24 mouse cellular contexts compared by ENCODE assay signal in the genomic region with DNA sequence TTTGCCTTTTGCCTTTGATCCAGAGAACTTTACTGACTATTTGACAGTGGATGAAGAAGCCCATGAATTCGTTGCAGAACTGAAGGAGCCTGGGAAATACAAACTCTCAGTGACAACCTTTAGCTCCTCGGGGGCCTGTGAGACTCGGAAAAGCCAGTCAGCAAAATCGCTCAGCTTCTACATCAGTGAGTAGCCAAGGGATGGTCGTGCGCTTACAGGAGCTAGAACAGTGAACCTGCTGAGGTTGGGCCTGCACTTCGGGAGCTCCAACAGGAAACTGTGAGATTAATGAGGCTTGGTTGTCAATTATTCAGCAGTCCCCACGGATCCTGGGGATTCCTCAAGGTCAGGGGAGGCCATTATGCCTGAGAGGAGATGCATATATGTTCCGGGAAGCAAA.
DNase-seq lines count a peak whose midpoint lies in the region; ATAC-seq and TF ChIP-seq lines count a peak whose summit lies in the region.
"Had no signal": no experiment of that assay in that cellular context is flagged by ENCODE, and none has a peak within 500 bp of the region (broad histone marks: within the 10 kb centered on the region; RNA-seq: fewer than 3 reads in every experiment).

No protein-coding gene starts in this region.

- no peak overlapping the region for H3K4me2 ChIP-seq in hindbrain, embryonic 13.5 days
- H3K4me2 ChIP-seq in hindbrain, embryonic 12.5 days (replicated peaks): no peak overlapping the region
- no peak overlapping the region for H3K4me2 ChIP-seq in kidney, embryonic 16.5 days (replicated peaks; ENCODE audit: low read depth, low read length)
- no peak overlapping the region for H3K4me2 ChIP-seq in midbrain, embryonic 12.5 days (replicated peaks)
- H3K4me2 ChIP-seq in midbrain, postnatal 0 days (ENCODE audit: low read depth, low read length, poor library complexity, severe bottlenecking): no peak overlapping the region
- H3K4me2 ChIP-seq: embryonic facial prominence, embryonic 13.5 days; intestine, embryonic 15.5 days; limb, embryonic 12.5 days; liver, embryonic 15.5 days; lung, embryonic 14.5 days had no signal

- H3K9ac ChIP-seq in hindbrain, embryonic 13.5 days: no peak overlapping the region
- H3K9ac ChIP-seq in hindbrain, embryonic 12.5 days: no peak overlapping the region
- no peak overlapping the region for H3K9ac ChIP-seq in kidney, embryonic 16.5 days (replicated peaks; ENCODE audit: low read length)
- H3K9ac ChIP-seq in midbrain, embryonic 12.5 days (replicated peaks): no peak overlapping the region
- no peak overlapping the region for H3K9ac ChIP-seq in midbrain, postnatal 0 days (replicated peaks; ENCODE audit: low read length, poor library complexity, severe bottlenecking)
- H3K9ac ChIP-seq: embryonic facial prominence, embryonic 13.5 days; forebrain, postnatal 0 days; intestine, embryonic 15.5 days; limb, embryonic 12.5 days; liver, embryonic 15.5 days; lung, embryonic 14.5 days had no signal

- WGBS in hindbrain, embryonic 13.5 days: 47% methylated on average over 9 of the region's 9 CpGs
- 50% methylated on average over 9 of the region's 9 CpGs for WGBS in hindbrain, embryonic 12.5 days
- WGBS in kidney, embryonic 16.5 days: 24% methylated on average over 9 of the region's 9 CpGs
- 54% methylated on average over 9 of the region's 9 CpGs for WGBS in midbrain, embryonic 12.5 days
- WGBS in midbrain, postnatal 0 days: 43% methylated on average over 9 of the region's 9 CpGs

- H3K4me1 ChIP-seq in hindbrain, embryonic 13.5 days (replicated peaks): peaks cover 4% of the 10 kb centered on the region; the same call in 1 of the 2 replicates
- 0 out of 2 replicates have a peak, but pooled peaks cover 3% of the 10 kb centered on the region for H3K4me1 ChIP-seq in hindbrain, embryonic 12.5 days
- H3K4me1 ChIP-seq in kidney, embryonic 16.5 days (ENCODE audit: insufficient read depth, low read length): no peaks in the 10 kb centered on the region
- H3K4me1 ChIP-seq in midbrain, embryonic 12.5 days: no peaks in the 10 kb centered on the region
- no peaks in the 10 kb centered on the region for H3K4me1 ChIP-seq in midbrain, postnatal 0 days (ENCODE audit: insufficient read depth, low read length)
- H3K4me1 ChIP-seq: embryonic facial prominence, embryonic 13.5 days; intestine, embryonic 15.5 days; liver, embryonic 15.5 days had no signal

- no peaks in the 10 kb centered on the region for H3K27me3 ChIP-seq in hindbrain, embryonic 13.5 days
- H3K27me3 ChIP-seq in hindbrain, embryonic 12.5 days: no peaks in the 10 kb centered on the region
- H3K27me3 ChIP-seq in kidney, embryonic 16.5 days (ENCODE audit: insufficient read depth, low read length): no peaks in the 10 kb centered on the region
- no peaks in the 10 kb centered on the region for H3K27me3 ChIP-seq in midbrain, embryonic 12.5 days
- H3K27me3 ChIP-seq in midbrain, postnatal 0 days (ENCODE audit: insufficient read depth, low read length): no peaks in the 10 kb centered on the region
- H3K27me3 ChIP-seq: embryonic facial prominence, embryonic 13.5 days; intestine, embryonic 15.5 days; limb, embryonic 12.5 days; liver, embryonic 15.5 days had no signal

- H3K27ac ChIP-seq in hindbrain, embryonic 13.5 days: peak overlapping the region; percentile 2; the same call in 1 of the 2 replicates
- H3K27ac ChIP-seq in hindbrain, embryonic 12.5 days: no peak overlapping the region
- H3K27ac ChIP-seq in kidney, embryonic 16.5 days (ENCODE audit: low read length): no peak overlapping the region
- no peak overlapping the region for H3K27ac ChIP-seq in midbrain, embryonic 12.5 days (replicated peaks)
- no peak overlapping the region for H3K27ac ChIP-seq in midbrain, postnatal 0 days (ENCODE audit: low read depth, low read length)
- H3K27ac ChIP-seq: embryonic facial prominence, embryonic 13.5 days; intestine, embryonic 15.5 days; limb, embryonic 12.5 days; liver, embryonic 15.5 days had no signal

- H3K9me3 ChIP-seq in hindbrain, embryonic 13.5 days: no peaks in the 10 kb centered on the region
- H3K9me3 ChIP-seq in hindbrain, embryonic 12.5 days (replicated peaks): no peaks in the 10 kb centered on the region
- H3K9me3 ChIP-seq in kidney, embryonic 16.5 days (ENCODE audit: low read length): peaks cover 3% of the 10 kb centered on the region; the same call in 1 of the 2 replicates
- H3K9me3 ChIP-seq in midbrain, embryonic 12.5 days: no peaks in the 10 kb centered on the region
- no peaks in the 10 kb centered on the region for H3K9me3 ChIP-seq in midbrain, postnatal 0 days (ENCODE audit: low read length)
- H3K9me3 ChIP-seq: embryonic facial prominence, embryonic 13.5 days; intestine, embryonic 15.5 days; liver, embryonic 15.5 days had no signal

- no peak for TF ChIP-seq CTCF in midbrain, postnatal 0 days (IDR thresholded peaks at IDR 0.05)

- ATAC-seq in hindbrain, embryonic 13.5 days (ENCODE audit: low FRiP score): no peak
- ATAC-seq in hindbrain, embryonic 12.5 days (ENCODE audit: low FRiP score): no peak
- ATAC-seq in kidney, embryonic 16.5 days (ENCODE audit: low FRiP score, low TSS enrichment): 0 out of 2 replicates have a peak, but pooled peaks have one; percentile 42
- ATAC-seq in midbrain, embryonic 12.5 days (ENCODE audit: low FRiP score, low read depth): peak; percentile 72; the same call in 1 of the 2 replicates
- ATAC-seq in midbrain, postnatal 0 days (ENCODE audit: low FRiP score): no peak
- ATAC-seq: forebrain, postnatal 0 days; hindbrain, embryonic 16.5 days; intestine, embryonic 15.5 days had no signal

- peaks cover 47% of the 10 kb centered on the region for H3K36me3 ChIP-seq in hindbrain, embryonic 13.5 days
- peaks cover 11% of the 10 kb centered on the region for H3K36me3 ChIP-seq in hindbrain, embryonic 12.5 days
- H3K36me3 ChIP-seq in kidney, embryonic 16.5 days (ENCODE audit: insufficient read depth, low read length): no peaks in the 10 kb centered on the region
- peaks cover 17% of the 10 kb centered on the region; the same call in 1 of the 2 replicates for H3K36me3 ChIP-seq in midbrain, embryonic 12.5 days
- H3K36me3 ChIP-seq in midbrain, postnatal 0 days (ENCODE audit: insufficient read depth, low read length): peaks cover 10% of the 10 kb centered on the region; the same call in 1 of the 2 replicates
- H3K36me3 ChIP-seq: embryonic facial prominence, embryonic 13.5 days; intestine, embryonic 15.5 days; limb, embryonic 12.5 days; liver, embryonic 15.5 days had no signal

- H3K4me3 ChIP-seq in hindbrain, embryonic 13.5 days: no peak overlapping the region
- H3K4me3 ChIP-seq in hindbrain, embryonic 12.5 days: no peak overlapping the region
- H3K4me3 ChIP-seq in kidney, embryonic 16.5 days (ENCODE audit: low read length): no peak overlapping the region
- H3K4me3 ChIP-seq in midbrain, embryonic 12.5 days: no peak overlapping the region
- no peak overlapping the region for H3K4me3 ChIP-seq in midbrain, postnatal 0 days (ENCODE audit: low read depth, low read length)
- H3K4me3 ChIP-seq: embryonic facial prominence, embryonic 13.5 days; erythroblast, embryonic 14.5 days; intestine, embryonic 15.5 days; limb, embryonic 12.5 days; liver, embryonic 15.5 days had no signal

- no peak for DNase-seq in kidney, postnatal 10 days
- peak; percentile 16 for DNase-seq in midbrain, postnatal 0 days (ENCODE audit: low spot score)
- no peak for DNase-seq in Muller cell, postnatal 12 days (ENCODE audit: inconsistent ontology term)
- DNase-seq in left cerebral cortex, adult 8-10 months (ENCODE audit: low spot score in 2 of 2): no peak
- DNase-seq: adrenal gland, postnatal 14 days; cerebellum, adult 11-12 months; cerebellum, adult 9-11 months; embryo, embryonic 11 days; forebrain, postnatal 0 days; kidney, adult 9 months; lung, postnatal 14 days; thymus, adult 2 months; thymus, postnatal 4 days had no signal

Comparison
In these comparisons a context has a peak if more than half of its experiments do, and no peak if none do; other contexts are left out.
1. ATAC-seq: peak in kidney, embryonic 16.5 days (single experiment) and midbrain, embryonic 12.5 days (single experiment); none in hindbrain, embryonic 13.5 days (single experiment), hindbrain, embryonic 12.5 days (single experiment) and midbrain, postnatal 0 days (single experiment).